Mouse (Mus musculus) kidney, adult 2 months (tissue): ENCODE data around the gene Trp53i11.

ENCODE experiments used
- CTCF ChIP-seq: fragments of 200-500 bp; conservative IDR thresholded peaks from 2 replicates; pipeline ENCODE4 v1.5.1; 2011; ENCODE audit warnings: low read depth, mild to moderate bottlenecking, control low read depth, low read length, moderate library complexity, mixed read lengths; ENCODE audit not compliant: insufficient read depth, insufficient read length
- POLR2A ChIP-seq: fragments of 200-500 bp; IDR thresholded peaks from one replicate; pipeline ENCODE4 v1.6.1; 2011; ENCODE audit warnings: low read depth, low read length, control low read depth

- TF ChIP-seq POLR2A = no peak
- TF ChIP-seq CTCF = no peak
Measured at GRCm38 (mm10) chr2:93201997-93202396, 14.6 kb downstream of the Trp53i11 start.
